12 mouse cellular contexts compared by ENCODE assay signal in the genomic region with DNA sequence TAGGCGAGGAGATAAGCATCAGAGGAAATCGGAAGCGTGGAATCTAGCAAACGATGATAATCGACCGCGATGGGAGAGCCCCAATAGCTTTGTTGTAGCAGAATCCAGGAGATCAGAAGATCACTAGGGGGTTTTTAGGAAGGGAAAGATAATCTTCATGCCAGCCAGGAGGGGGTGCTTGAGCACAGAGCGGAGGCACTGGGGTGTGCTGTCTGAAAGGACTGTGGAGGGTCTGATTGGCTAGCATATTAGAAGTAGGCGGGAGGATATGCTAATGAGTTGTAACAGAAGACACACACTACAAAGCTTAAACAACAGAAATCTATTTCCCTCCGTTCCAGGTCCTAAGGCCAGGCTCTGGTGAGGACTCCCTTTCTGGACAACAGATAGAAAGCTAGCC. TPM values are rescaled to one million over a fixed set of nuclear protein-coding genes. Genes with fewer than 3 reads are reported as not detected.
A peak's percentile ranks its signal among the peaks of the same experiment; 100 is the strongest.
DNase-seq lines count a peak whose midpoint lies in the region; ATAC-seq and TF ChIP-seq lines count a peak whose summit lies in the region.
"Had no signal": no experiment of that assay in that cellular context is flagged by ENCODE, and none has a peak within 500 bp of the region (broad histone marks: within the 10 kb centered on the region; RNA-seq: fewer than 3 reads in every experiment).

No protein-coding gene starts in this region.

- H3K9ac ChIP-seq in intestine, postnatal 0 days (ENCODE audit: low read depth, low read length), result no peak overlapping the region
- H3K9ac ChIP-seq in intestine, embryonic 15.5 days, result no peak overlapping the region
- H3K9ac ChIP-seq: embryonic facial prominence, embryonic 12.5 days had no signal

- 64% methylated on average over 10 of the region's 10 CpGs for WGBS in intestine, postnatal 0 days
- 68% methylated on average over 10 of the region's 10 CpGs for WGBS in intestine, embryonic 15.5 days

- no peak overlapping the region for H3K4me2 ChIP-seq in intestine, postnatal 0 days (replicated peaks; ENCODE audit: low read depth)
- H3K4me2 ChIP-seq in intestine, embryonic 15.5 days (replicated peaks), result no peak overlapping the region
- H3K4me2 ChIP-seq: embryonic facial prominence, embryonic 12.5 days had no signal

- no peaks in the 10 kb centered on the region for H3K9me3 ChIP-seq in intestine, postnatal 0 days (ENCODE audit: control insufficient read depth)
- H3K9me3 ChIP-seq in intestine, embryonic 15.5 days, result no peaks in the 10 kb centered on the region
- H3K9me3 ChIP-seq: embryonic facial prominence, embryonic 12.5 days had no signal

- no peak for ATAC-seq in intestine, postnatal 0 days
- ATAC-seq in intestine, embryonic 15.5 days, result no peak
- ATAC-seq in inflammation-experienced regulatory T-cells, adult 6 months, result peak; percentile 72
- ATAC-seq in megakaryocyte, adult 5-6 weeks (ENCODE audit: poor library complexity, severe bottlenecking), result no peak
- ATAC-seq: hindbrain, embryonic 16.5 days had no signal

- H3K4me1 ChIP-seq in intestine, postnatal 0 days (replicated peaks; ENCODE audit: control insufficient read depth, insufficient read depth, low read length), result 0 out of 2 replicates have a peak, but pooled peaks cover 4% of the 10 kb centered on the region
- 0 out of 2 replicates have a peak, but pooled peaks cover 8% of the 10 kb centered on the region for H3K4me1 ChIP-seq in intestine, embryonic 15.5 days (replicated peaks)

- peak; percentile 84 for DNase-seq in 416B (ENCODE audit: low read depth)
- peak; percentile 58 for DNase-seq in NIH3T3 (ENCODE audit: low read depth)
- no peak for DNase-seq in frontal cortex, postnatal 36 days (ENCODE audit: low spot score in 2 of 2)
- no peak for DNase-seq in frontal cortex, postnatal 25 days (ENCODE audit: low spot score in 2 of 2)
- DNase-seq: heart, adult 11 months had no signal

- peak; percentile 31; the same call in 1 of the 2 replicates for TF ChIP-seq CTCF in intestine, postnatal 0 days (IDR thresholded peaks at IDR 0.05; ENCODE audit: low read depth)

- H3K27me3 ChIP-seq in intestine, postnatal 0 days (replicated peaks; ENCODE audit: control insufficient read depth, insufficient read depth, low read length), result no peaks in the 10 kb centered on the region
- no peaks in the 10 kb centered on the region for H3K27me3 ChIP-seq in intestine, embryonic 15.5 days (replicated peaks)
- H3K27me3 ChIP-seq: embryonic facial prominence, embryonic 12.5 days had no signal

- no peak overlapping the region for H3K27ac ChIP-seq in intestine, postnatal 0 days (ENCODE audit: low read depth, low read length)
- H3K27ac ChIP-seq in intestine, embryonic 15.5 days, result no peak overlapping the region
- H3K27ac ChIP-seq: embryonic facial prominence, embryonic 12.5 days had no signal

- no peak overlapping the region for H3K4me3 ChIP-seq in intestine, postnatal 0 days (ENCODE audit: low read depth, low read length)
- no peak overlapping the region for H3K4me3 ChIP-seq in intestine, embryonic 15.5 days (replicated peaks)
- H3K4me3 ChIP-seq: embryonic facial prominence, embryonic 12.5 days had no signal

- no peaks in the 10 kb centered on the region for H3K36me3 ChIP-seq in intestine, postnatal 0 days (ENCODE audit: control insufficient read depth, insufficient read depth)
- no peaks in the 10 kb centered on the region for H3K36me3 ChIP-seq in intestine, embryonic 15.5 days
- H3K36me3 ChIP-seq: embryonic facial prominence, embryonic 12.5 days had no signal

RNA-seq across cellular contexts. Expression of a gene that starts 50.3 kb away (rescaled TPM):
- 9.0 and 10.0 TPM in 2 replicates for polyA plus RNA-seq in intestine, postnatal 0 days (2015; fragmentation: Nextera tagmentation; extraction: Ambion mirVana)
- polyA plus RNA-seq in intestine, embryonic 15.5 days (2015; fragmentation: Nextera tagmentation; extraction: Ambion mirVana), result 54.8 and 56.8 TPM in 2 replicates
- polyA plus RNA-seq in inflammation-experienced regulatory T-cells, adult 6 months (2017; shearing (Covaris generic)), result 10 to 100 TPM; 15.8 to 35.5 (median 20.2) TPM
- 22.9 and 29.5 TPM in 2 replicates for total RNA-seq in megakaryocyte, adult 5-6 weeks (2015)
- total RNA-seq in megakaryocyte, adult 5-6 weeks (2017), result 14.5 and 16.7 TPM in 2 replicates

RNA-seq across cellular contexts. Expression of a gene that starts 57.4 kb away (rescaled TPM):
- polyA plus RNA-seq in intestine, postnatal 0 days (2015; fragmentation: Nextera tagmentation; extraction: Ambion mirVana), result not detected in 2 replicates
- not detected in 2 replicates for polyA plus RNA-seq in intestine, embryonic 15.5 days (2015; fragmentation: Nextera tagmentation; extraction: Ambion mirVana)
- 1 to 10 TPM in 1 of 3 experiments, not detected in 2; 3.0 TPM for polyA plus RNA-seq in inflammation-experienced regulatory T-cells, adult 6 months (2017; shearing (Covaris generic))
- 0.40 and 1.2 TPM in 2 replicates for total RNA-seq in megakaryocyte, adult 5-6 weeks (2015)
- total RNA-seq in megakaryocyte, adult 5-6 weeks (2017), result 0.15 and 0.65 TPM in 2 replicates
- polyA plus RNA-seq: liver, embryonic 16.5 days had no signal

Comparison
In these comparisons a context has a peak if more than half of its experiments do, and no peak if none do; other contexts are left out.
1. DNase-seq: peak in 416B (single experiment) and NIH3T3 (single experiment); none in frontal cortex, postnatal 36 days (0 of 2) and frontal cortex, postnatal 25 days (0 of 2).